Mouse (Mus musculus) large intestine, adult 2 months (tissue): ENCODE data around the gene Bhlha15. TPM values are rescaled to one million over a fixed set of nuclear protein-coding genes. Genes with fewer than 3 reads are reported as not detected.
A peak's percentile ranks its signal among the peaks of the same experiment; 100 is the strongest.

Experiments
- DNase-seq: peaks from one replicate; pipeline ENCODE4 v3.0.0-alpha.2; 2012; ENCODE audit warnings: low read depth, low spot score
- WGBS: fragments of 180-500 bp; shearing (Covaris S2); methylation state at CpG from one replicate; pipeline ENCODE4 v1.1.7; 2018; 5-methylcytosine and 5-hydroxymethylcytosine counted together
- polyA plus RNA-seq: library from polyadenylated mRNA; depleted of rRNA; stranded (reverse); fragments of >200 nt; gene quantifications from 2 replicates; pipeline ENCODE4 v1.2.3, GENCODE M21; 2012; rRNA removed

Gene Bhlha15
- 11.4 and 14.1 TPM in 2 replicates for polyA plus RNA-seq

DNA sequence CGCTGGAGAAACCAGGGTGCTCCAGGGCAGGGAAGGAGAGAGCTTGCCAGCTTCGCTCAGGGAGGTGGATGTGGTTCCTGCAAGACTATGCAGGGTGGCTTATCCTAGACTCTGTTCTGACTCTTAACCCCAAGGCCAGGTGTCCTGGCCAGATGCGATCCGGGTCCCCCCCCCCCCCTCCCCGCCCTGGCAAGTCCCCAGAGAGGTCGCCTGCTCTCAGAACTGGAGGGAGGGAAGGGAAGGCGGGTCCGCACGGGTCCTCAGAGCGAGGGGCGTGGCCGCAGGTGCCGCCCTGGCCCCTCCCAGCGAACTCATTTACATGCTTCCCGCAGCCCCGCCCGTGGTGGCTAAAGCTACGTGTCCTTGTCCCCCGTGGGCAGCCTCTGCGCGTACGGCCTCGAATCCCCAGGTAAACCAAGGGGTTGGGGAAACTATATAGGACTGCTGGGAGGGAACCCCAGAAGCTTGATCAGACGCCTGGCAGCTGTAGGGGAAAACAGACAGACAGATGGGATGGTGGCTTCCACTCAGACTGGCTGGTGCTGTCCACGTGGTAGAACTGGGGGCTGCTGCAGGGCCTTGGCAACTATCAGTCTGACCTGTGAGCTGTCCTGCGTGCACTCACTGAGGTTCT lies at the start of gene Bhlha15:
Gene Bhlha15, plus strand, starts transcription at position 337 of the 634 bp plus-strand sequence.
- DNase-seq, result no peak
- WGBS, result 2% methylated on average over 26 of the region's 26 CpGs

DNA sequence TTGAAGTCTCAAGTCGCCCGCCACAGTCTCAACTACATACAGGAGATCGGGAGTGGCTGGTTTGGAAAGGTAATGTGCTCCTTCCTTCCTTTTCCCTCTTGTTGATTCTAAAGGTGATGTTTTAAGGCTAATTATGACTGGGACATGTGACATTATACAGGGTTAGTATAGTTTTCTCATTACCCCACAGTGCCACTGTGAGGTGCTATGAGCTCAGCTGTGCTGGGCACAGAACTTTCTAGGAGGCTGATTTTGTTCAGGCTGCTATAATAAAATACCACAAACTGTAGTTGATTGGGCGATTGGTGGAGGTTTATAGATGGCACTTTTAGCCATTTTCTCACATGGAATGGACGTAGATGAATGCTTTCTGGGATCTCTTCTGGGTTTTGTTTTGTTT lies 46.6 kb upstream of the Bhlha15 start:
- 83% methylated on average over 5 of the region's 5 CpGs for WGBS
- no peak for DNase-seq

DNA sequence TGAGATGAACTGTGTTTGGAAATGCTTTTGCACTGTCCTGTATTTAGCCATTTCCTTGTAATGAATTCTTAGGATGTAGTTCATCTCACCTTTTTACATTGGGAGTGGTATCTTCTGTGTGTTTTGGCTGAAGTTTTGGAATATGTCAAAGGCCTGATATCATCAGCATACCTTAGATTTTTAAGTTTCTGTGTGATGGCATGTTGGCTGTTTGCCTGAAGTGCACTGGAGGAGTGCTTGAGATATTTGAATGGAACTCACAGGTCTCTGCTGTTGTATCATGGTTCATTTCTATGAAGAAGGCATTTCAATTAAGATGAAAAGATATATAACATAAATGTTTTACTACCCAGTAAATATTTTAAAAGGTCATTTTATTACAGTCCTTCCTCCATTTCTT lies 43.2 kb upstream of the Bhlha15 start:
- DNase-seq, result no peak

DNA sequence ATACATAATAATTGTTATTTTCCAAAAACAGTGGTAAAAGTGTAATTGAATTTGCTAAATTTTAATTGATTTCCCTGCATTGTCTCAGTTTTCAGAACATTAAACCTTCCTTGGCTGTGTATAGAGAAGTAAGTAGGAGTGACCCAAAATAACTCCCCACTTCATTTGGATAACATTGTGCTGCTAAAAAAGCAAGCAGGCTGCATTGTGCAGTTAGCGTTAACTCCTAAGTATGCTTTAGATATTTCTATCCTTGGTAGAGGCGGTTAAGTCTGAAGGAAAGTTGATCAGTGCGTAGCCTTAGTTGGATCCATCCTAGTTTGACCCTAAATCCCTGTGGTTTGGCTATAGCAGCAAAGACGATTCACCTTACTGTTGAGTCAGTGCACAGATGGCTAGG lies 40.6 kb upstream of the Bhlha15 start:
- WGBS, result 96% methylated on average over 4 of the region's 4 CpGs
- no peak for DNase-seq

DNA sequence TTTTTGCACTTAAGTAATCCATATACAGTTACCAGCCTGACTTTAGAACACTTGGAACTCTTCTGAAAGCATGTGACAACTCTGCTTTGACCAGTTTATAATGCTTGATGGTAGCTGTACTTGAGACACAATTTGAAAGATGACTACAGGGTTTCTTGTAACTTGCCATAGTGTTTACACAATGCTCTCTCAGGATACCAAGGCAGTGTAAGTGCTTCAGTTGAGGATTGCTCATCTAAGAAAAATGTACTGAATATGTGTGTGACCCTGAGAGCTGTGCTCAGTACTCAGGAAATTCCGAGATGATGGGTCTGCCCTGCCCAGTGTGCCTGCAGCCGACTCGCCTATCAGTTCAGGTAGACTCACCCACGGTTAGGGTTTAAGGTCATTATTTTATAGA lies 38.8 kb upstream of the Bhlha15 start:
- 63% methylated on average over 4 of the region's 4 CpGs for WGBS
- no peak for DNase-seq

DNA sequence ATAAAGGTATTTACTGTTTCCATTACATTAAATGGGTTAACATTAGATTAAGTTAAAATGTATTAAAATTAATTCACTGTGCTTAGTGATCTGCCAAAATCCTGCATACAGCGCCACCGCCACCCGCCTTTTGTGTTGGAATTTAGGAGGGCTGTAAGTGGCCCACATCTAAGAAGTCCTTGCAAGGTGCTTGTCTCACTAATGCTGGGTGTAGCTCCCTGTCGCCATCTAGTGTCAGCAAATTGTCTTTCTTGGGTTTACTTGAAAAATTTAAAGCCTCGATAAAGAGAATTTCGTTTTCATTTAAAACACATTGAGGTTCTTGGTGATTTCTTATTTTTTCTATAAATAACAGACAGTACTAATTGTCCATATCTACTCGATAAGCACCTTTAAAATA lies 35.6 kb upstream of the Bhlha15 start:
- peak; percentile 43 for DNase-seq

DNA sequence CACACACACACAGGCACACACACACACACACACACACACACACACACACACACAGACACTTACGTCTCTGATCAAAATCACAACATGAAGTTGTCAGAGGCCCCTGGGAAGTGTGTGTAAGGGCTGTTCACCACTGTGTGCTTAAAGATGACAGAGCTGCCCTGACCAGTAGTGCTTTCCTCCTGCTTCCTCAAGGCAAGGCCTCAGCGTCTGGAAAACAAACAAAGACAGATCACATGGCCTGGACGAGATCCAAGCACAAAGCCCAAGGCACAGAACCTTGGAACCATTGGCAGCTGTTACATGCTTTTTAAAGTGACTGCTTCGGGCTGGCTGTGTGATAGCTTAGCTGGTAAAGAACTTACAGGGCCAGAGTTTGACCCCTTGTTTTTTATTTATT lies 31.5 kb upstream of the Bhlha15 start:
- 12% methylated on average over 4 of the region's 4 CpGs for WGBS
- DNase-seq, result peak; percentile 97

More for the DNA sequence above, 35.6 kb upstream of the Bhlha15 start:
- 17% methylated on average over 7 of the region's 7 CpGs for WGBS

DNA sequence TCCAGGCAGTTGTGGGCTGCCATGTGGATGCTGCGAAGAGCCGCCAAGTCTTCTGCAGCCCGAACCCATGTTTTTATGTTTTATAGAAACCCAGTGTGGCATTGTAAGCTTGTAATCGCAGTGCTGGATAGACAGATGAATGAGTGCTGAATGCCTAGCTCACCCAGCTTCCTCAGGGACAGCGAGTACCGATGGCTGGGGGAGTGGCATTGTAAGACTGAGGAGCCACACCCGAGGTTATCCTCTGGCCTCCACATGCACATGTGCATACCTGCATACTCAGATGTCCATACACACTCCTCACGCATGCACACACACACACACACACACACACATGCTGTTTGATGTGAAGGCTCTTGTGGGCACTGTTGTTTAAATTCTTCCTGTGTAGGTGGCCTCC lies 30.9 kb upstream of the Bhlha15 start:
- 37% methylated on average over 8 of the region's 8 CpGs for WGBS
- DNase-seq, result peak; percentile 33

- no peak for DNase-seq
- 87% methylated on average over 5 of the region's 5 CpGs for WGBS
Measured at GRCm38 (mm10) chr5:144162080-144162812, 27.8 kb upstream of the Bhlha15 start.

DNA sequence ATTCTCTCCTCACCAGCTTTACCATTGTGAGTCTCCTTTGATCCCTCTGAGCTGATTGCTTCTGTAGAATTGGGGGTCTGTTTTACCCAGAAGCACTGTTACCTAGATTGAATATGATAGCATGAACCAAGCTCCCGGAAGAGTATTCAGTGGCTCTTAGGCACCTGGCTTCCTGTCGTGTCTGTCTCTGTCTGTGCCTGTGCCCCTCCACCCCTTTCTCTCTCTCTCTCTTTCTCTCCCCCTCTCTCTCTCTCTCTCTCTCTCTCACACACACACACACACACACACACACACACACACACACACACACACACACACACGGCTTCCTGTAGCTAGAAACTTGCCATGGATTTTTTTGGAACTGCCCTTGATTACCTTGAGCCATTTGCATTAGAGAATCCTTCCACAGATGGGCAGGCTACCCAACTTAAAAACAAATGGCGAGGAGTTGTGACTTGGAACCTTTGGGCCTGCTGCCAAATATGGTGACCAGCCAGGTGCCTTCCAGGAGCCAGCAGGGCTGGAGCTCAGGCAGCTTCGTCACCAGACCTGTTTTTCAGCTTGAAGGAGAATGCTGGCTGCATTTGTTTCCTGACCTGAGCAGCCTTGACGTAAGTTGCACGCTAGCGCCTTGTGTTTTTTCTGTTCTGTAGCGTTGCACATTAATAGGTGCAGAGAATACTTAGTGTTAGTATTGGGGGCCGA lies 27.1 kb upstream of the Bhlha15 start:
- WGBS, result 46% methylated on average over 10 of the region's 10 CpGs
- DNase-seq, result peak; percentile 60

DNA sequence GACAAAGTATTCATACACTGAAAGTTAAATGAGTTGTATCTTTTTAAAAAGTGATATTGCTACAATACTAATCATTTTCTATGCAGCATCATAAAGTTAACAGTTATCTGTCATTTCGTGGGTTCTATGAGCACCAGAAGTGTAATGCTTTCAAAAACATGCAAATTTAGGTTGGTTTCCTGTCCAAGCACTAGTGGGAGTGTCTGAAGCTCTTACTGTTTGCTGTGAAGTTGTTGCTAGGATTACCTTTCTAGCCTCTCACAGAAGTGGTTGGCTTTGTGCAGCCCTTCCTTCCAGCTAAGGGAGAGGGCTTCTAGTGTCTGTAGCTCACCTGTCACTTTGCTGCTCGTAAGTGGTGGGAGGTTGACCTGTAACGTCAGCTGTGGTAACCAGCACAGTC lies 24.3 kb upstream of the Bhlha15 start:
- DNase-seq, result no peak
- WGBS, result 80% methylated on average over 3 of the region's 3 CpGs

DNA sequence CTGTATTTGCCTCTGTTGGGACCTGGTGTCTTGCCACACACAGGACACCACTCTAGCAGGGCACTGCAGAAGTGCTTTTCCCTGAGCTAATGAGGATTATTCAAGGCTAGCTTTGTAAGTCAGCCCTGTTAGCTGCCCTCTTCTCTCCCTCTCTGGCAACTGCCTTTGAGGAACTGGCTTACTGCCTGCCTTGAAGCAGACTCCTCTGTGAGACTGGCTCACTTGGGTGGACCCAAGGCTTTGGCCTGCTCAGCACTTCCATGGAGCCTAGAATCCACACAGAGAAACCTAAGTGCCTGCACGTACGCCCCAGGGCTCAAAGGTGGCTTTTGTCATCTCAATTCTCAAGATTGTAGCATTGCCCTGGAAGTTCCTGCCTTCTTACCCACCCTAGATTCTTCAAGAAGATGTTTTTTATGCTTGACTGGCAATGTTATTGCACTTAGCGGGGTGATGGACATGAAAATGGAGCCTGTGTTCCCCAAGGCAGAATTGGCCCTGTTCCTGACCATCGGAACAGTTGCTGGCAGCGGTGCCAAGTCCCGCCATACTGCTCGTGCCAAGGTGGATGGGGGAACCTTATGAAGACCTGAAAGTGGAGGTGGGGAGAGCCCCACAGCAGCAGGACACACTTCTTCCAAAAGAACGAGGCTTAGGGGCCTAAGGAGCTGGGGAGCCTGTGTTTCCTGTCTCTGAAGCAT lies 20.7 kb upstream of the Bhlha15 start:
- DNase-seq, result no peak
- 85% methylated on average over 8 of the region's 8 CpGs for WGBS

DNA sequence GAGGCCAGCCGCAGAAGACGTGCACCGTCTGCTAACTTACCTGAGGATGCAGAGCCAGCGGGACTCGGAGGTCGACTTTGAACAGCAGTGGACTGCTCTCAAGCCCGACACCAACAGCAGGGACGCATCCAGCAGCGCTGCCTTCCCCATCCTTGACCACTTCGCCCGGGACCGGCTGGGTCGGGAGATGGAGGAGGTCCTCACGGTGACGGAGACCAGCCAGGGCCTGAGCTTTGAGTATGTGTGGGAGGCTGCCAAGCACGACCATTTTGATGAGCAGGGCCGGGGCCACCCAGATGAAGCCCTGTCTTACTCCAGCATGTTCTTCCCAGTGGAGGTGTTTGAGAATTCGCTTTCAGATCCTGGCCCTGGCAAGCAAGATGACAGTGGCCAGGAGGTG lies 16.4 kb upstream of the Bhlha15 start:
- 94% methylated on average over 18 of the region's 18 CpGs for WGBS
- no peak for DNase-seq

DNA sequence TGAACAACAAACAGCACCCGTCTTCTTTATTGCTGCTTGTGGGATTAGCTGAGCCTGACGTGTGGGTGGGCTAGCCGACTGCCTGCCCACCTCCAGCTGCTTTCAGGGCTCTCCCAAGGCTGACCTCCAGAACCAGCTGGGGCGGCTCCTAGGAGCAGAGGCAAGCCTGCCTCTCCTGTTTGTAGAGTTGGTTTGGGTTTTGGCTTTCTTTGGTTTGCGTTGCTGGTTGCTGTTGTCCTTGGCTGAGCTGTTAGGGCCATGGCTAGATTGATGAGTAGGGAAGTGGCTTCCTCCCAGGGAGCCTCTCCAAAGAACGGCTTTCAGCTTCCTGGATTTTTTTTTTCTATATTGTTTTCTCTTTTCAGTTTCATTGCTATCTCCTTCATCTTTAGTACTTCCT lies 11.9 kb upstream of the Bhlha15 start:
- DNase-seq, result no peak
- WGBS, result 46% methylated on average over 6 of the region's 6 CpGs

- 88% methylated on average over 7 of the region's 7 CpGs for WGBS
- DNase-seq, result no peak
Measured at GRCm38 (mm10) chr5:144181249-144181648, 8.8 kb upstream of the Bhlha15 start.

GRCm38 (mm10) chr5:144182542-144183247 lies 7.4 kb upstream of the Bhlha15 start:
- DNase-seq, result no peak
- WGBS, result 74% methylated on average over 20 of the region's 20 CpGs

GRCm38 (mm10) chr5:144183248-144183559 lies 6.9 kb upstream of the Bhlha15 start:
- no peak for DNase-seq
- WGBS, result 75% methylated on average over 8 of the region's 8 CpGs

- DNase-seq, result no peak
- WGBS, result 69% methylated on average over 7 of the region's 7 CpGs
Measured at GRCm38 (mm10) chr5:144183647-144184335, 6.3 kb upstream of the Bhlha15 start.

- no peak for DNase-seq
- WGBS, result 86% methylated on average over 21 of the region's 21 CpGs
Measured at GRCm38 (mm10) chr5:144184350-144185045, 5.6 kb upstream of the Bhlha15 start.
